Mouse (Mus musculus): ENCODE data around the gene Itga8. TPM values are rescaled to one million over a fixed set of nuclear protein-coding genes. Genes with fewer than 3 reads are reported as not detected.
A peak's percentile ranks its signal among the peaks of the same experiment; 100 is the strongest.

Itga8 gene
- total RNA-seq (2021): 1 to 10 TPM; 2.0 TPM
- long read RNA-seq, experiment 1: 0 reads
- long read RNA-seq, experiment 2: 0 reads

- DNase-seq: peak; percentile 76 to 77
- intact Hi-C loops (cut with DNase I): loop anchor here (5.0 kb wide), 2 partner anchors 144 to 299 kb away; no protein-coding TSS in a partner anchor
These were observed at the start of gene Itga8 for GRCm38 (mm10) chr2:12301431-12302170. Gene Itga8, minus strand, starts transcription at chr2:12301922.

- no peak for DNase-seq
- intact Hi-C loops (cut with DNase I): no loop called here
These were observed 47.2 kb upstream of the Itga8 start for GRCm38 (mm10) chr2:12348914-12349313.

GRCm38 (mm10) chr2:12331962-12332361 lies 30.2 kb upstream of the Itga8 start:
- no peak for DNase-seq
- intact Hi-C loops (cut with DNase I): no loop called here

GRCm38 (mm10) chr2:12329620-12330019 lies 27.9 kb upstream of the Itga8 start:
- intact Hi-C loops (cut with DNase I): no loop called here
- no peak for DNase-seq

- no peak for DNase-seq
- intact Hi-C loops (cut with DNase I): no loop called here
These were observed 27.3 kb upstream of the Itga8 start for GRCm38 (mm10) chr2:12329068-12329407.

GRCm38 (mm10) chr2:12328355-12329067 lies 26.8 kb upstream of the Itga8 start:
- no peak for DNase-seq
- intact Hi-C loops (cut with DNase I): no loop called here

- no peak for DNase-seq
- intact Hi-C loops (cut with DNase I): no loop called here
These were observed 26.1 kb upstream of the Itga8 start for GRCm38 (mm10) chr2:12327691-12328354.

- intact Hi-C loops (cut with DNase I): no loop called here
- no peak for DNase-seq
These were observed 25.5 kb upstream of the Itga8 start for GRCm38 (mm10) chr2:12327216-12327615.

GRCm38 (mm10) chr2:12325868-12326267 lies 24.1 kb upstream of the Itga8 start:
- peak in 1 of 2 experiments; percentile 15 for DNase-seq

GRCm38 (mm10) chr2:12325417-12325816 lies 23.7 kb upstream of the Itga8 start:
- intact Hi-C loops (cut with DNase I): no loop called here

More at GRCm38 (mm10) chr2:12325868-12326267, 24.1 kb upstream of the Itga8 start:
- intact Hi-C loops (cut with DNase I): no loop called here

GRCm38 (mm10) chr2:12320914-12321313 lies 19.2 kb upstream of the Itga8 start:
- DNase-seq: no peak
- intact Hi-C loops (cut with DNase I): no loop called here

More at GRCm38 (mm10) chr2:12325417-12325816, 23.7 kb upstream of the Itga8 start:
- peak; percentile 72 to 79 for DNase-seq

GRCm38 (mm10) chr2:12318715-12319114 lies 17.0 kb upstream of the Itga8 start:
- intact Hi-C loops (cut with DNase I): no loop called here
- no peak for DNase-seq

GRCm38 (mm10) chr2:12318036-12318435 lies 16.3 kb upstream of the Itga8 start:
- DNase-seq: peak in 1 of 2 experiments; percentile 6

GRCm38 (mm10) chr2:12317343-12317742 lies 15.6 kb upstream of the Itga8 start:
- intact Hi-C loops (cut with DNase I): no loop called here
- DNase-seq: no peak

More at GRCm38 (mm10) chr2:12318036-12318435, 16.3 kb upstream of the Itga8 start:
- intact Hi-C loops (cut with DNase I): no loop called here

GRCm38 (mm10) chr2:12316361-12316760 lies 14.6 kb upstream of the Itga8 start:
- peak; percentile 52 to 59 for DNase-seq
- intact Hi-C loops (cut with DNase I): no loop called here

- no peak for DNase-seq
- intact Hi-C loops (cut with DNase I): no loop called here
These were observed 12.3 kb upstream of the Itga8 start for GRCm38 (mm10) chr2:12314028-12314427.

- no peak for DNase-seq
- intact Hi-C loops (cut with DNase I): no loop called here
These were observed 6.7 kb upstream of the Itga8 start for GRCm38 (mm10) chr2:12308466-12308865.

GRCm38 (mm10) chr2:12307311-12307710 lies 5.6 kb upstream of the Itga8 start:
- DNase-seq: peak in 1 of 2 experiments; percentile 17
- intact Hi-C loops (cut with DNase I): no loop called here

GRCm38 (mm10) chr2:12305064-12305650 lies 3.4 kb upstream of the Itga8 start:
- intact Hi-C loops (cut with DNase I): no loop called here
- no peak for DNase-seq

- intact Hi-C loops (cut with DNase I): loop anchor here (5.0 kb wide), 2 partner anchors 143 to 298 kb away; no protein-coding TSS in a partner anchor
- no peak for DNase-seq
These were observed 1.1 kb downstream of the Itga8 start for GRCm38 (mm10) chr2:12300449-12301228.
